Mouse (Mus musculus) cerebellum, adult 9-11 months (tissue): ENCODE measurements around the gene Pde6d.
A peak's percentile ranks its signal among the peaks of the same experiment; 100 is the strongest.
"Not testable (repeated sequence)": the region's sequence is repeated elsewhere in the genome, so short reads cannot be mapped to it uniquely, and the experiment has no call there.

Experiments used
- DNase-seq: peaks from one replicate; pipeline ENCODE4 v3.0.0; 2022

The Pde6d gene

GRCm38 (mm10) chr1:86562663-86563062 is 19.8 kb downstream of the Pde6d start:
- no peak for DNase-seq

- no peak for DNase-seq
These were observed 23.2 kb downstream of the Pde6d start for GRCm38 (mm10) chr1:86559232-86559631.

GRCm38 (mm10) chr1:86557872-86558271 is 24.6 kb downstream of the Pde6d start:
- DNase-seq: no peak

- no peak for DNase-seq
These were observed 26.8 kb downstream of the Pde6d start for GRCm38 (mm10) chr1:86555665-86556064.

- DNase-seq: no peak
These were observed 30.6 kb downstream of the Pde6d start for GRCm38 (mm10) chr1:86551877-86552276.

GRCm38 (mm10) chr1:86551299-86551698 is 31.1 kb downstream of the Pde6d start:
- DNase-seq: no peak

- no peak for DNase-seq
These were observed 35.6 kb downstream of the Pde6d start for GRCm38 (mm10) chr1:86546797-86547196.

- no peak for DNase-seq
These were observed 39.8 kb downstream of the Pde6d start for GRCm38 (mm10) chr1:86542584-86542983.

GRCm38 (mm10) chr1:86539583-86539982 is 42.8 kb downstream of the Pde6d start:
- not testable (repeated sequence) for DNase-seq

- no peak for DNase-seq
These were observed 44.0 kb downstream of the Pde6d start for GRCm38 (mm10) chr1:86538383-86538782.

GRCm38 (mm10) chr1:86533411-86534130 is 48.9 kb downstream of the Pde6d start:
- DNase-seq: peak; percentile 37

GRCm38 (mm10) chr1:86532362-86533051 is 49.9 kb downstream of the Pde6d start:
- DNase-seq: peak; percentile 91

- DNase-seq: peak; percentile 59
These were observed 50.7 kb downstream of the Pde6d start for GRCm38 (mm10) chr1:86531547-86532321.

- peak; percentile 51 for DNase-seq
These were observed 51.4 kb downstream of the Pde6d start for GRCm38 (mm10) chr1:86530871-86531546.

- peak; percentile 58 for DNase-seq
These were observed 52.8 kb downstream of the Pde6d start for GRCm38 (mm10) chr1:86529590-86529989.

- peak; percentile 89 for DNase-seq
These were observed 53.8 kb downstream of the Pde6d start for GRCm38 (mm10) chr1:86528571-86529180.

- DNase-seq: peak; percentile 94
These were observed 54.6 kb downstream of the Pde6d start for GRCm38 (mm10) chr1:86527599-86528486.

GRCm38 (mm10) chr1:86526789-86527598 is 55.4 kb downstream of the Pde6d start:
- peak; percentile 84 for DNase-seq

GRCm38 (mm10) chr1:86526116-86526788 is 56.2 kb downstream of the Pde6d start, which contains the start of gene Ptma:
Ptma (plus strand) TSS chr1:86526726.
- DNase-seq: peak; percentile 100
